Mouse (Mus musculus) megakaryocyte, embryonic 14.5 days (primary cell): ENCODE results near the gene Fam78b.

Experiments
- FLI1 ChIP-seq: IDR thresholded peaks from 2 replicates; pipeline ENCODE4 v1.6.1; 2012; ENCODE audit warnings: low read length, inconsistent platforms, mixed read lengths
- GATA1 ChIP-seq: IDR thresholded peaks from 3 replicates; pipeline ENCODE4 v1.6.1; 2012; ENCODE audit warnings: mixed read lengths, low read length, inconsistent platforms, borderline replicate concordance

DNA sequence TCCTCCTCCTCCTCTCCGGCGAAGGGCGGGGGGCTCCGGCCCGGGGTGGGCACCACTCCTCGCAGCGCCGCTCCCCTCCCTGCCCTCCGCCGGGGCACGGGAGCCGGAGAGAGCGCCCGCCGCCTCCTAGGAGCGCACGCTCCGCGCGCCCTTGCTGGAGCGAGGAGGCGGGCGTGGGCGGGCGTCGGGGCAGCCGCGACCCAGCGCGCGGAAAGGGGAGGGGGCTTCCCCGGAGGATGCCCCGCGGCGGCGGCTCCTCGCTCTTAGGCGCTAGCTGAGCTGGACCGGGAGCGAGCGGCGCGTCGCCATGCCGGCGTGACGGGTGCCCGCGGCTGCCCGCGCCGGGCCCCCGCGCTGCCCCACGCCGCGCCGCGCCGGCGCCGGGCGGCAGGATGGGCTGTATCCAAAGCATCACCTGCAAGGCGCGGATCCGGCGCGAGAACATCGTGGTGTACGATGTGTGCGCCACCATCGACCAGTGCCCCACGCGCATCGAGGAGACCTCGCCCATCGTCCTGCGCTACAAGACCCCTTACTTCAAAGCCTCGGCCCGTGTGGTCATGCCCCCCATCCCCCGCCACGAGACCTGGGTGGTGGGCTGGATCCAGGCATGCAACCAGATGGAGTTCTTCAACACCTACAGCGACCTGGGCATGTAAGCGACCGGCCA is at the start of gene Fam78b:
- TF ChIP-seq GATA1, result no peak
- TF ChIP-seq FLI1, result no peak
